Mouse (Mus musculus) spleen, adult 2 months (tissue): Measurements from ENCODE around the gene 3110082I17Rik.

Experiments used
- CTCF ChIP-seq: fragments of 200-500 bp; IDR thresholded peaks from 2 replicates; pipeline ENCODE4 v1.5.1; 2011; ENCODE audit warnings: mild to moderate bottlenecking, inconsistent platforms; ENCODE audit not compliant: insufficient read depth, insufficient read length, insufficient replicate concordance; ENCODE audit errors: extremely low read depth
- POLR2A ChIP-seq: fragments of 200-500 bp; IDR thresholded peaks from 2 replicates; pipeline ENCODE4 v1.6.1; 2011; ENCODE audit warnings: low read depth, low read length, inconsistent platforms

GRCm38 (mm10) chr5:139381586-139382513 lies 78.5 kb downstream of the 3110082I17Rik start:
- TF ChIP-seq POLR2A (peak; percentile 27), CTCF (no peak)
